Mouse (Mus musculus) left cerebral cortex, postnatal 10 days (tissue): Measurements from ENCODE around the gene Ccdc142. TPM values are rescaled to one million over a fixed set of nuclear protein-coding genes. Genes with fewer than 3 reads are reported as not detected.

Experiments
- DNase-seq, 2 experiments: peaks; one replicate each; pipeline ENCODE4 v3.0.0; 2021 to 2022; ENCODE audit warnings: low spot score in 2 of 2, mixed read lengths in 1 of 2; ENCODE audit errors: extremely low spot score in 1 of 2
- intact Hi-C: fragments of 180-260 bp; cut with DNase I; formaldehyde crosslinking; loops from one replicate; pipeline ENCODE4 v1.15.1; 2025
- total RNA-seq, 2 experiments: library from RNA; stranded (reverse); gene quantifications; 2 replicates each; pipeline ENCODE4 v1.2.3; 2021

Ccdc142 gene
- total RNA-seq, 2 experiments from 2014 or later, result 7.7 to 9.4 TPM

DNA sequence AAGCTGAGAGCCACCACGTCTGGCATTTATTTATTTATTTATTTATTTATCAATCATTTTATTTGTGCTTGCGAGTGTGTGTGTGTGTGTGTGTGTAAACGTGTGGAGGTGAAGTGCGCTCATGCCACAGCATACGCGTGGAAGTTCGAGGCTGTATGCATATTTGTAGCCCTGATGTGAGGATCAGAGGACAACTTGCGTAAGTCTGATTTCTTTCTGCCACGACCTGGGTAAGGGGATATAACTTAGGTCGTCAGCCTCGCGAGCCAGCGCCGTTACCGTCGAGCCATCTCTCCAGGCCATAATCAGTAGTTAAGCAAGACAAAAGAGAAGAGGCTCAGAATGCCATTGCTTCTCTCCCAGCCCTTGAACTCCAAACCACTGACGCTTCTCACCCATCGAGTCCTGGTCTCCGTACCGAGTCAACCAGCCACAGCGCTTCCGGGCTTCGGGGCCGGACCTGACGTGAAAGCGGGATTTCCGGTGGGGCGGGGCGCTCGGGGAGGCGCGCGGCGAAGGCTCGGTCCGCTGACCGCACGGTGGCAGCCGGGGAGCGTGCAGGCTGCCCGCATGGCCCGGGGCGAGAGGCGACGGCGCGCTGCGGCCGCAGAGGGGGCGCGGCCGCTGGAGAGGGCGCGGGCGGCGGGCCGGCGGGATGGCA, 13.7 kb downstream of the Ccdc142 start, which contains the start of gene Mogs:
TSS of gene Mogs (plus strand) at position 486 of the 661 bp plus-strand sequence.
- intact Hi-C loops, result no loop called here
- peak; percentile 89 to 97 for DNase-seq

DNA sequence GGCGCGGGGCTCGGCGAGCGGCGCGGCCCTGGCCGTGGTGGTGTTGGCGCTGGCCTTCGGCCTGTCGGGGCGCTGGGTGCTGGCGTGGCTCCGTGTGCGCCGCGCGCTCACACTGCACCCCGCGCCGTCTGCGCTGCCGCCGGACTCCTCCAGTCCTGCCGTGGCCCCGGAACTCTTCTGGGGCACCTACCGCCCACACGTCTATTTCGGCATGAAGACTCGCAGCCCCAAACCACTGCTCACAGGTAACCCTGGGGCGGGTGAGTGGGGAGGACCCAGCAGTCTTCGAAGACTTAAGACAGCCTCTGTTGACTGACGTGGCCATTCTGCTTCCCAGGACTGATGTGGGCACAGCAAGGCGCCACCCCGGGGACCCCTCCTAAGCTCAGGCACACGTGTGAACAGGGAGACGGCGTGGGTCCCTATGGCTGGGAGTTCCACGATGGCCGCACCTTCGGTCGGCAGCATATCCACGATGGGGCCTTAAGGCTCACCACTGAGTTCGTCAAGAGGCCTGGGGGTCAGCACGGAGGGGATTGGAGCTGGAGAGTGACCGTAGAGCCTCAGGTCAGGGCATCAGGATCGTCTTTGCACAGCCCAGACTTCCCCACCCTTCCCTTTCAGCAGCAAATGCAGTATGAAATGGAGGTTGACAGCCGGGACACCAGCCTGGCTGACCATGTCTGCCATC, 14.4 kb downstream of the Ccdc142 start:
- DNase-seq, result no peak
- intact Hi-C loops, result no loop called here

DNA sequence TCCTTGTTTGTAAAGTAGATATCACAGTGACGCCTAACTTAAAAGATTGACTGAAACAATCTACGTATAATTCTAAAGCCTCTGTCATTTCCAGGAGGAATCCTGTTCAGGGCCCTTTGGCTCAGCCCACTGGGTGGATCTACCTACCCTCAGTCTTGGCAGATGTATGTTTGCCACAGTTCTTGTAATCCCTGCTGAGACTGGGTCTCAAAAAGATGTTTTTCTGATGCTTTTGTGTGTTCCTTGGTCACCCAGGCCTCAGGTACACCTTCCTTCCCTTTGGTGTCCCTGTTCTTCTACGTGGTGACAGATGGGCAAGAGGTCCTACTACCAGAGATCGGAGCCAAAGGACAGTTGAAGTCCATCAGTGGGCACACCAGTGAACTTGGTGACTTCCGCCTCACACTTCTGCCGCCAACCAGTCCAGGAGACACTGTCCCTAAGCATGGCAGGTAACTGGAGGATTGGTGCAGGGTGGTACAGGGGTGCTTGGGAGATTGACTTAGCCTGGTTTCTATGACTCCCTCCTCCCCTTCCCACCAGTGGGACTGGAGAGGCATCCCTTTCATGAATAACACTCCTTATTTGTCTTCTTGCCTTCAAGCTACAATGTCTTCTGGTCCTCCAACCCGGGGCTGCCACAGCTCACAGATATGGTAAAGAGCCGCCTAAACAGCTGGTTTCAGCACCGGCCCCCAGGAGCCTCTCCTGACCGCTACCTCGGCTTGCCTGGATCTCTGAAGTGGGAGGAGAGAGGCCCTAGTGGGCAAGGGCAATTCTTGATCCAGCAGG, 15.2 kb downstream of the Ccdc142 start:
- DNase-seq, result no peak
- intact Hi-C loops, result no loop called here

DNA sequence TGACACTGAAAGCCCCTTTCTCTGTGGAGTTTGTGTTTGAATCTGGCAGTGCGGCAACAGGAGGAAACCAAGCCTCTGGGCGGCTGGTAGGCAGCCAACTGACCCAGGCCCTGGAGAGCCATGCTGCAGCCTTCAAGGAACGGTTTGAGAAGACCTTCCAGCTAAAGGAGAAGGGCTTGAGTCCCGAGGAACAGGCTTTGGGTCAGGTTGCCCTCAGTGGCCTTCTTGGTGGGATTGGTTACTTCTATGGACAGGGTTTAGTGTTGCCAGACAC, 15.7 kb downstream of the Ccdc142 start:
- DNase-seq, result no peak
- intact Hi-C loops, result no loop called here

DNA sequence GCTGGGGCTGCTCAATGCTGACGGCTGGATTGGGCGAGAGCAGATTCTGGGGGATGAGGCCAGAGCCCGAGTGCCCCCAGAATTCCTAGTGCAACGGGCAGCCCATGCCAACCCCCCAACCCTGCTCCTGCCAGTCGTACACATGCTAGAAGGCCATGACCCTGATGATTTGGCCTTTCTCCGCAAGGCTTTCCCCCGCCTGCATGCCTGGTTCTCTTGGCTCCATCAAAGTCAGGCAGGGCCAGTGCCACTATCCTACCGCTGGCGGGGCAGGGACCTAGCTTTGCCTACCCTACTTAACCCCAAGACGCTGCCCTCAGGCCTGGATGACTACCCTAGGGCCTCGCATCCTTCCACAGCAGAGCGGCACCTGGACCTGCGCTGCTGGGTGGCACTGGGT, 16.2 kb downstream of the Ccdc142 start:
- intact Hi-C loops, result no loop called here
- no peak for DNase-seq

DNA sequence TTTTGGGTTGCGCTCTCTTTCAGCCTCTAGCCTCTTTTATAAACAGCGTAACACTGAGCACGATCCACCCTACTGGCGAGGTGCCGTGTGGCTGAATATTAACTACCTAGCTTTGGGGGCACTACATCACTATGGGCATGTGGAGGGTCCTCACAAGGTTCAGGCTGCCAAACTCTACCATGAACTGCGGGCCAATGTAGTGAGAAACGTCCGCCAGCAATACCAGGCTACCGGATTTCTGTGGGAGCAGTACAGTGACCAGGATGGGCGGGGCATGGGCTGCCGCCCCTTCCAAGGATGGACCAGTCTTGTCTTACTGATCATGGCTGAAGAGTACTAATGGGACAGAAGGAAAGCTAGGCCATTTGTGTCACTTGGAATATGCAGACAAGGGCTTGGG, 17.0 kb downstream of the Ccdc142 start:
- DNase-seq, result no peak
- intact Hi-C loops, result no loop called here

DNA sequence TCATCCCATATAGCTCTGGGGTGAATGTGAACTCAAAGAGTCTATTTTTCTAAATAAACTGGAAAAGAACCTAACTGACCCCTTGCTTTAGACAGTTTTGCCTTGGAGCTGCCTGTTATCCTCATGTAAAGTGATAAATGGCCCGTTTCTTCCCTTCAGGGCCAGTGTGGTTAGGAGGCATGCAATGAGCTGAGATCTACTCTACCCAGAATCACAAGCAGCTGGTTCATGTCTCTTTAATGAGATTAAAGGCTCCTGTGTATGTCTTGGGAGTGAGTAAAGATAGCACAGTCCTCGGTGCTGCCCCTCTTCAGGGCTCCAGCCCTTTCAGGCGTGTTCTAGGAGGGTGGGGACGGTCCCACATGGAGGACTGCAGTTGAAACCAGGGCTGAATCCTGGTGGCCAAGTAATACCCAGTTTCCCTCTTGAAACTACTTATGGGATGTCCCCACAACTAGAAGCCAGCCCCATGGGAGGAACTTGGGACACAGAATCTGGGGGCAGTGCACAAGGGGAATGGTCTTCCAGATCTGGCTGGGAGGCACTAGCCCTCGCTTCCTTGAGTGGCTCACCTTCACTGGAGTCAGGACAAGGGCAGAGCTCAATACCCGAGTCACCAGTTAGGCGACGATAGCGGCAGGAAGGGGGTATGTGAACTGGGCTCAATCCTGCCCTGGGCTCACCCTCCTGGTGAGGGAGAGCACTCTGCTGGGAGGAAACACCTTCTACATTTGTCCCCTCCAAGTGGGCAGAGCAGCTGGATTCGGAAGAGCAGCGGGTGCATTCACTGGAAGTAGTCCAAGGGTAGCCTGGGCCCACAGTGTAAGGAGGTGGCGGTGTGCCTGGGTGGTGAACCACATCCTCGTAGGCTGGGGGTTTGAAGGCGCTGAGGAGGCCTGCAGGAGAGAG, 17.7 kb downstream of the Ccdc142 start:
- no peak for DNase-seq
- intact Hi-C loops, result no loop called here

DNA sequence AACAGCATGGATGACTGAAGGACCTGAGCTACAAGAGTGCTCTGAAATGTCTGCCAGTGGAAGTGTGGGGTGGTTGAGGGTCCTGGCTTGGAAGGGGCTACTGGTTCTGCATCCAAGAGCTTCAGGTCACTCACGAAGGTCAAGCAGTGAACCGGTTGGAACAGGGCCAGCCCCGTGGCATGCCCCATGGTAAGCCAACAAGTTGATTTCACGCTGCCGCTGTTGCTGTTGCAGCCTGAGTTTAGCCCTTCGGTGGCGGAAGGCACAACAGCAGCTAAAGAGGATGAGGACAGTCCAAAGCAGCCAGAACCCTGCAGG, 18.3 kb downstream of the Ccdc142 start:
- no peak for DNase-seq
- intact Hi-C loops, result loop anchor here (5.0 kb wide), 1 partner anchor 43 kb away; no protein-coding TSS in a partner anchor

DNA sequence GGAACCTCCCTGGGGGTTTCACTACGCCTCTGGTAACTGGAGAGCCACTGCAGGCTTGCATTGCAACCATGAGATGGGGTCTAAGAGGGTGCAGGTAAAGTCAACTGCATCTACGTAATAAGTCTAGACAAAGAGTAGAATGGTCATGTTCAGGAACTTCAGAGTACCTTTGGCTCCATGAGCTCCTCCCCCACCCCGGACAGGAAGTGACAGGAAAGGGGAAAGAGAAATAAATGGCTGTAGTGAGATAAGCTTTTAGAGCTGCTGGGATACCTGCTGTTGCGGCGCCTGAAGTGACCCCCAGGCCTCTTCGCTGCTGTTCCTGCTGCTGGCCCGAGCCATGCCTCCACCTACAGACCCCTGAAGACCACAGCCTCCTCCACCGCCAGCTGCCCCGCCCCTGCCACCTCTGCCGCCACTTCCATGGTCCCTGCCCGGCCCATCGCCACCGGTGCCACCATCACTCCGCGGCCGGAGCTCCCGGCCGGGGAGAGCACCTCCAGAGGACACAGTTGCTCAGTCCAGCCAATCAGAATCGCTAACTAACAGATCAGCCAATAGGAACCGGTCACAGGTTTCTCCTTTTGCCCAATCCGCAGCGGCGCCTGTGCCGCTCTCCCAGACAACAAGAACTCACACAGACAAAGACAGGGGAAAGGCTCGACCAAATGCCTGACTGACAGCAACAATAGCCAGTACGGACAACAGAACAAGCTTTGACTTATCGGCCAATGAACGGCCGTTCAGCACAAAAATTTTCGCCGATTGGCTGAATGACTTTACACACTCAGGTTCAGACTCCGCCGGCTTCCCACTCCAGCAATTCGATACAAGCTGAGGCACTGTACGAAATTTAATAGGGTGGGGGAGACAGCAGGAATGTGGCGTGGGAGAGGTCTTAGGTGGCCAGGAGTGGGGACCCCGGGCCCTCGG, 19.8 kb downstream of the Ccdc142 start, which contains the start of gene Wbp1:
TSS of gene Wbp1 (minus strand) at position 630 of the 933 bp plus-strand sequence.
- peak; percentile 95 to 98 for DNase-seq
- intact Hi-C loops, result loop anchor here (5.0 kb wide), 1 partner anchor 41 kb away; no protein-coding TSS in a partner anchor

DNA sequence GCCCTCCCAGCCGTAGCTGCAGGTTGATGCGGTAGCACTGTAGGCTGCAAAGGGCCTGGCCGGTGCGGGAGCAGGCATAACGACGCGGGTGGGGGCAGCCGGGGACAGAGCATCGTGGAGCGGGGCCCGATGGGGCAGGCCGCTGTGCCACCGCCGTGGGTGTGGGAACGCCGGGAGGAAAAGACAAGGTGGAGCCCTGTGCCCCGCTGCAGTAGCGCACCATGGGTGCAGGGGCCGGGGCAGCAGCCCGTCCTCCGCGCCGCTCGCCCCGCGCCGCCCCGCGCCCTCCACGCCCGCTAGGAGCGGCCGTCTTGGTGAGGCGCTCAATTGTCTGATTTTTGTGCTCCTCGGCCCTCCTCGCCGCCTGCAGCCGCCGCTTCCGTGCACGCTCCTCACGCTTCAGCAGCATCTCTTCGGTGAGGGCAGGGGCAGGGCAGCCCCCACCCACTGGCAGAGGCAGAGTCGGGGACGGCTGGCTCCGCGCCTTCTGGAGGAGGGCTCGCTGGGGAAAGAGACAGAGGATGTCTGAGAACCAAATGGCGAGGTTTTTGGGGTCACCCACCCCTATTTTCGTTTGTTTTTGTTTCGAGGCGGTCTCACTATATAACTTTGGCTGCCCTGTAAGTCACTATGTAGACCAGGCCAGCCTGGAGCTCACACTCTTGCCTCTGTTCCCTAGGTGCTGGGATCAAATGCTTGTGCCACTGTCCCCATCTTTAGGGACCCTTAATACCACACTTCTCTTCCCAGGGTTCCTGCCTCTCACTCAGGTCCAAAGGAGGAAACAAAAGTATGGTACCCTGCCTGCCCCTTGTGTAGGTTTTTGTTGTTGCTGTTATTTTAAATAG, 20.7 kb downstream of the Ccdc142 start:
- intact Hi-C loops, result loop anchor here (5.0 kb wide), 1 partner anchor 40 kb away; no protein-coding TSS in a partner anchor
- DNase-seq, result peak in 1 of 2 experiments; percentile 70

DNA sequence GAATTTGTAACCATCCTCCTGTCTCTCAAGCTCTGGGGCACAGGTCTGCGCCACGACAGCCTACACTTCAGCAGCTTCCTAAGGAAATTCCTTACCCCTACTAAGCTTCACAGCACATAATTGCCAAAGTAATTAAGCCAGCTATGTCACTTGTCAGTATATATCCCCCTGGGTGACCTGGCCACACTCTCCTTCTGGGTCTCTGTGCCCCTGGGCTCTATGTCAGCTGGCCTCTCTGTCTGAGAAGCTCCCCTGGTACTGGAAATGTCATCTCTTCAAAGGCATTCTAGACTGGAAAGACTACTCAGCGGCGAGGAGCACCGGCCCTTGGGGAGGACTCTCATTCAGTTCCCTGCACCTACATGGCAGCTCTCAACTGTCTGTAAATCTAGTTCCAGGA, 21.6 kb downstream of the Ccdc142 start:
- intact Hi-C loops, result loop anchor here (5.0 kb wide), 1 partner anchor 39 kb away; no protein-coding TSS in a partner anchor

DNA sequence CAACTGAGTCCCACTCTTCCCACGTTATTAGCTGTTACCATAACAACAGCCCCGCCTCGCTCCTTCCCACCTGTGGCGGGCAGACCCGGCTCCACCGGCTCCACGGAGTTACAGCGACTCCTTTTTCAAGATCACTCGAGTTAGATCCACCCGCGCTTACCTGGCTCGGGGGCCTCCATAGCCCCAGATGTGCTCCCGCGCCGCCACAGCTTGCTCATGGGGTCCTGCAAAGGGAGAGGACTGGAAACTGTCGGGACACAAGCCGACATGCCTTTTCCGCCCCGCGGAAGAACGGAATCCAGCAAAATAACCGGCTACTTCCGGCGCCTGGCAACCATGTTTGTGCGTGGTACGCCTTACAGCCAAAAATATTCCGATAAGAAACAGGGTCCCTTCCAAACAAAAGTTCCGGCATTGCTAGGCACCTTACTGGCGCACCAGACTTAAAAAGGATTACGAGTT, 23.5 kb downstream of the Ccdc142 start:
- intact Hi-C loops, result loop anchor here (5.0 kb wide), 1 partner anchor 37 kb away; no protein-coding TSS in a partner anchor
- peak; percentile 93 to 95 for DNase-seq

More for the DNA sequence above, 21.6 kb downstream of the Ccdc142 start:
- no peak for DNase-seq

DNA sequence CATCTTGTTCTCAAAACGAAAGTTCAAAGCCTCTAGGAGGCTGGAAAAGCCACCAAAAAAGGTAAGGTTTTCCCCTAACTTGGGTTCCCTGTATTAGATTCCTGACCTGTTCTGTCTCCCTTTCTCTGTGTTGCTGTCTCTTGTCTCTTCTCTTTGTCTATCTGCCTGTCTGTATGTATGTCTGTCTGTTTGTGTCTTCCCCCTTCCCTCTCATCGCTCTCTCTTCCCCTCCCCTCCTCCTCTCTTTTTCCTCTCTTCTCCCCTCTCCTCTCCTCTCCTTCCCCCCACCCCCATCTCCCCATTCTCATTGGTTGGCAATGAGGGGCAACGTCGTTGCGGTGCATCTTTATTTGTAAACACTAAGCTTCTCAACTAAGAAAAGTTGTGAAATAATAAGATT, 23.9 kb downstream of the Ccdc142 start, which contains the start of gene Ino80b:
TSS of gene Ino80b (minus strand) at position 101 of the 400 bp plus-strand sequence.
- DNase-seq, result no peak
- intact Hi-C loops, result no loop called here

DNA sequence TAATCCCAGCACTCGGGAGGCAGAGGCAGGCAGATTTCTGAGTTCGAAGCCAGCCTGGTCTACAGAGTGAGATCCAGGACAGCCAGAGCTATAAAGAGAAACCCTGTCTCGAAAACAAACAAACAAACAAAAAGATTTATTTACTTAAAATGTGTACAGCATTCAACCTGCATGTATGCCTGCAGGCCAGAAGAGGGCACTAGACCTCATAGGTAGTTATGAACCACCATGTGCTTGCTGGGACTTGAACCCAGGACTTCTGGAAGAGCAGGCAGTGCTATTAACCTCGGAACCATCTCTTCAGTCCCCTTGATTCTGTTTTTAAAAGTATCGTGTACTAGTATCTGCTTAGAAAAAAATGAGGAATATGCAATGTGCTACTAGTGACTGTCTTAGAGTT, 26.0 kb downstream of the Ccdc142 start:
- intact Hi-C loops, result no loop called here
- no peak for DNase-seq

DNA sequence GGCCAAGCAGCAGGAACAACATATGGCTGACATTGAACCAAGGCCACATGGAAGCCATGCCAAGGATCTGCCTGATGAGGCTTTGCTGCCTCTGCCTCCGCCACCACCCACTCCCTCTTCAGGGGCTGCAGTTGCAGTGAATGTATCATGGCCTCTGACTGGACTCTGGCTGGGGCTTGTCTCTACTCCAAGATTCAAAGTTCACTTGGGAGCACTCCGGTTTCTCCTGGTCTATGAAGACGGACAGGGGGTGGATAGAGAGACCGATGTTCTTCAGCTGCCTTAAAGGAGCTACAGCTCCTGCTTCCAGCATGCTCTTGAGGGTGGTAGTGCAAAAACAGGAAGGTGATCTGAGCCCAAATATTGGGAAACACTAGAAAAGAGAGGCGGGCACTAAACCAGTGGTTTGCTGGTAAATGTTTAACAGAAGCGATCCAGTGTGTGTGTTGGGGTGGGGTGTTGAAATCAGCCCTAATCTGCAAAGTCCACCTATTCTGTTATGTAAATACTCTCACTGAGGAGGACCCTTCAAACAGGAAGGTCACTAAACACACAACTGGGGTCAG, 30.2 kb downstream of the Ccdc142 start:
- DNase-seq, result no peak
- intact Hi-C loops, result no loop called here

DNA sequence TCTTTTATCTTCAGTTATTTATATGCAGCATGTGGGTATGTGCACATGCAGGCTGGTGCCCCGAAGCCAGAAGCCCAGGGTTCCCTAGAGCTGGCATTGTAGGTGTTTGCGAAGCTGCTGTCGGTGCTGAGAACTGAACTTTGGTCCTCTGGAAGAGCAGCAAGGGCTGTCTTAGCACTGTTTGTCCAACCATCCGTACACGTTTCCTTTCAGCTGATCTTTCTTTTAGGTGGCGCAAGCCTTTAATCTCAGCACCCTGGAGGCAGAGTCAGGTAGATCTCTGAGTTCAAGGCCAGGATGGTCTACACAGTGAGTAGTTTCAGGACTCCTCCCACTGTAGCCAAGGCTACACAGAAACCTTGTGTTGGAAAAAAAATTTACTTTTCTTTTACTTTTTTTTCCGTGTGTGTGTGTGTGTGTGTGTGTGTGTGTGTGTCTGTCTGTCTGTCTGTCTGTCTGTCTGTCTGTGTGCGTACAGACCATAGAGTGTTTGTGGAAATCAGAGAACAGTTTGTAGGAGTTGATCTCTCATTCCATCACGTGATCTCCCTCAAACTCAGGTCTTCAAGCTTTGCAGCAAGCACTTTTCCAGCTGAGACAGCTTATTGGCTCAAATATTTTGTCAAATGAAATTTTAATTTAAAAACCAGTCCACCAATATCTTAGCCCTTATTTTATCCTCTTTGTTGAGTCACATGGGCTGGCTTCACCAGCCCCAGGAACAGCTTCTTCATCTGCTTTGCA, 30.9 kb downstream of the Ccdc142 start:
- no peak for DNase-seq
- intact Hi-C loops, result no loop called here
